Mouse (Mus musculus) MEL (cell line): ENCODE measurements around the gene Nhlrc4. TPM values are rescaled to one million over a fixed set of nuclear protein-coding genes. Genes with fewer than 3 reads are reported as not detected.

Experiments used
- DNase-seq: peaks from one replicate; pipeline ENCODE4 v3.0.0; 2011; ENCODE audit warnings: low read depth, low spot score
- H3K27ac ChIP-seq: 2 replicates; pipeline ENCODE4 v1.5.1; 2012; ENCODE audit warnings: low read depth, mild to moderate bottlenecking, control low read depth, low read length, moderate library complexity; ENCODE audit not compliant: control insufficient read depth
- H3K27me3 ChIP-seq, 2 experiments: fragments of 150-350 bp in 1 of 2; sonication (generic) in 1 of 2; 2 replicates each; pipeline ENCODE4 v1.6.1; 2012; ENCODE audit warnings: low read length in 2 of 2, mild to moderate bottlenecking in 2 of 2, improper control_type of control experiment in 1 of 2, moderate library complexity in 1 of 2; ENCODE audit not compliant: insufficient read depth in 2 of 2, control insufficient read depth in 1 of 2
- H3K36me3 ChIP-seq, 2 experiments: 2 replicates each; pipeline ENCODE4 v1.6.1; 2012 to 2014; ENCODE audit warnings: low read length in 2 of 2, improper control_type of control experiment in 1 of 2, inconsistent platforms in 1 of 2, mild to moderate bottlenecking in 1 of 2; ENCODE audit not compliant: insufficient read depth in 2 of 2, control insufficient read depth in 1 of 2
- H3K4me1 ChIP-seq, 2 experiments: fragments of 150-350 bp in 1 of 2; sonication (generic) in 1 of 2; 2 replicates each; pipeline ENCODE4 v1.6.1; 2012; ENCODE audit warnings: low read length in 2 of 2, improper control_type of control experiment in 1 of 2, mild to moderate bottlenecking in 1 of 2; ENCODE audit not compliant: insufficient read depth in 2 of 2, control insufficient read depth in 1 of 2
- H3K4me3 ChIP-seq, 2 experiments: fragments of 150-350 bp in 1 of 2; sonication (generic) in 1 of 2; 2 replicates each; pipeline ENCODE4 v1.5.1; 2012; ENCODE audit warnings: low read depth in 2 of 2, low read length in 2 of 2, mild to moderate bottlenecking in 2 of 2, moderate library complexity in 2 of 2, control low read depth in 1 of 2, improper control_type of control experiment in 1 of 2; ENCODE audit not compliant: control insufficient read depth in 1 of 2, insufficient read depth in 1 of 2
- H3K79me2 ChIP-seq: 2 replicates; pipeline ENCODE4 v1.6.1; 2012; ENCODE audit warnings: mild to moderate bottlenecking, low read length, moderate library complexity; ENCODE audit not compliant: control insufficient read depth, poor library complexity, insufficient read depth
- H3K9ac ChIP-seq: 2 replicates; pipeline ENCODE4 v1.6.1; 2012; ENCODE audit warnings: low read depth, mild to moderate bottlenecking, control low read depth, low read length, moderate library complexity; ENCODE audit not compliant: control insufficient read depth, poor library complexity, severe bottlenecking
- H3K9me3 ChIP-seq: fragments of 150-350 bp; sonication (generic); replicated peaks from 2 replicates; pipeline ENCODE4 v1.6.1; 2012; ENCODE audit warnings: mild to moderate bottlenecking, low read length, improper control_type of control experiment, moderate library complexity; ENCODE audit not compliant: insufficient read depth
- CHD2 ChIP-seq: IDR thresholded peaks from 2 replicates; pipeline ENCODE4 v1.6.1; 2011; ENCODE audit warnings: low read length, improper control_type of control experiment
- E2F4 ChIP-seq: IDR thresholded peaks from 2 replicates; pipeline ENCODE4 v1.6.1; 2011; ENCODE audit warnings: low read depth, low read length, improper control_type of control experiment, borderline replicate concordance
- ELF1 ChIP-seq: IDR thresholded peaks from 2 replicates; pipeline ENCODE4 v1.6.1; 2014; ENCODE audit warnings: low read depth, mild to moderate bottlenecking, inconsistent platforms, low read length, improper control_type of control experiment, moderate library complexity
- ETS1 ChIP-seq: IDR thresholded peaks from 2 replicates; pipeline ENCODE4 v1.6.1; 2012; ENCODE audit warnings: low read depth, mild to moderate bottlenecking, inconsistent platforms, low read length, improper control_type of control experiment, moderate library complexity
- GABPA ChIP-seq: IDR thresholded peaks from 2 replicates; pipeline ENCODE4 v1.6.1; 2012; ENCODE audit warnings: low read depth, mild to moderate bottlenecking, inconsistent platforms, low read length, improper control_type of control experiment, moderate library complexity
- GATA1 ChIP-seq: IDR thresholded peaks from 2 replicates; pipeline ENCODE4 v1.6.1; 2011; ENCODE audit warnings: low read depth, low read length, improper control_type of control experiment
- HCFC1 ChIP-seq: IDR thresholded peaks from 2 replicates; pipeline ENCODE4 v1.6.1; 2012; ENCODE audit warnings: low read depth, mild to moderate bottlenecking, inconsistent platforms, low read length, improper control_type of control experiment, moderate library complexity
- JUND ChIP-seq: IDR thresholded peaks from 2 replicates; pipeline ENCODE4 v1.6.1; 2011; ENCODE audit warnings: low read depth, mild to moderate bottlenecking, improper control_type of control experiment, low read length
- MAZ ChIP-seq: IDR thresholded peaks from 2 replicates; pipeline ENCODE4 v1.6.1; 2012; ENCODE audit warnings: low read depth, mild to moderate bottlenecking, inconsistent platforms, low read length, improper control_type of control experiment
- MEF2A ChIP-seq: IDR thresholded peaks from 2 replicates; pipeline ENCODE4 v1.6.1; 2014; ENCODE audit warnings: low read depth, mild to moderate bottlenecking, inconsistent platforms, low read length, improper control_type of control experiment; ENCODE audit not compliant: poor library complexity, insufficient replicate concordance, severe bottlenecking; ENCODE audit errors: extremely low read depth
- MXI1 ChIP-seq: IDR thresholded peaks from 2 replicates; pipeline ENCODE4 v1.6.1; 2011; ENCODE audit warnings: mild to moderate bottlenecking, low read depth, low read length, improper control_type of control experiment
- MYC ChIP-seq: IDR thresholded peaks from 2 replicates; pipeline ENCODE4 v1.6.1; 2011; ENCODE audit warnings: low read depth, mild to moderate bottlenecking, low read length, improper control_type of control experiment, moderate library complexity
- NELFE ChIP-seq: IDR thresholded peaks from 2 replicates; pipeline ENCODE4 v1.6.1; 2011; ENCODE audit warnings: low read depth, low read length, improper control_type of control experiment
- NRF1 ChIP-seq: IDR thresholded peaks from 2 replicates; pipeline ENCODE4 v1.6.1; 2014; ENCODE audit warnings: low read depth, mild to moderate bottlenecking, inconsistent platforms, low read length, improper control_type of control experiment, moderate library complexity; ENCODE audit not compliant: poor library complexity, insufficient read depth, severe bottlenecking
- POLR2A ChIP-seq, 2 experiments: IDR thresholded peaks; 2 replicates each; pipeline ENCODE4 v1.6.1; 2011 to 2012; ENCODE audit warnings: low read length in 2 of 2, mild to moderate bottlenecking in 2 of 2, control low read depth in 1 of 2, improper control_type of control experiment in 1 of 2, low read depth in 1 of 2, moderate library complexity in 1 of 2; ENCODE audit not compliant: control insufficient read depth in 1 of 2, insufficient read depth in 1 of 2, poor library complexity in 1 of 2
- RCOR1 ChIP-seq: IDR thresholded peaks from 2 replicates; pipeline ENCODE4 v1.6.1; 2012; ENCODE audit warnings: low read depth, mild to moderate bottlenecking, inconsistent platforms, low read length, improper control_type of control experiment
- UBTF ChIP-seq: IDR thresholded peaks from 2 replicates; pipeline ENCODE4 v1.6.1; 2012; ENCODE audit warnings: low read depth, mild to moderate bottlenecking, inconsistent platforms, low read length, improper control_type of control experiment, moderate library complexity, borderline replicate concordance; ENCODE audit not compliant: insufficient read depth
- ZC3H11A ChIP-seq: IDR thresholded peaks from 2 replicates; pipeline ENCODE4 v1.6.1; 2012; ENCODE audit warnings: low read depth, mild to moderate bottlenecking, inconsistent platforms, low read length, improper control_type of control experiment
- ZMIZ1 ChIP-seq: IDR thresholded peaks from 2 replicates; pipeline ENCODE4 v1.6.1; 2012; ENCODE audit warnings: low read depth, mild to moderate bottlenecking, inconsistent platforms, low read length, improper control_type of control experiment, moderate library complexity
- ZNF384 ChIP-seq: IDR thresholded peaks from 2 replicates; pipeline ENCODE4 v1.6.1; 2012; ENCODE audit warnings: low read depth, mild to moderate bottlenecking, inconsistent platforms, low read length, improper control_type of control experiment
- polyA plus RNA-seq, 2 experiments: library from polyadenylated mRNA; stranded (reverse) in 1 of 2; unstranded in 1 of 2; fragments of >175 nt in 1 of 2; fragments of >200 nt in 1 of 2; gene quantifications; 2 replicates each; pipeline versions ENCODE4 v1.2.1 to v1.2.4; 2012; ENCODE audit warnings: low replicate concordance in 2 of 2, low read depth in 1 of 2; ENCODE audit not compliant: insufficient read length in 2 of 2, insufficient read depth in 1 of 2, missing spikeins in 1 of 2
- total RNA-seq: library from RNA; depleted of rRNA; stranded (reverse); fragments of 300-350 nt; gene quantifications from 2 replicates; pipeline ENCODE4 v1.2.3, GENCODE M21; 2012

Gene Nhlrc4
- total and polyA plus RNA-seq, 3 experiments, result 0.19 to 0.23 TPM; not detected in 1

DNA sequence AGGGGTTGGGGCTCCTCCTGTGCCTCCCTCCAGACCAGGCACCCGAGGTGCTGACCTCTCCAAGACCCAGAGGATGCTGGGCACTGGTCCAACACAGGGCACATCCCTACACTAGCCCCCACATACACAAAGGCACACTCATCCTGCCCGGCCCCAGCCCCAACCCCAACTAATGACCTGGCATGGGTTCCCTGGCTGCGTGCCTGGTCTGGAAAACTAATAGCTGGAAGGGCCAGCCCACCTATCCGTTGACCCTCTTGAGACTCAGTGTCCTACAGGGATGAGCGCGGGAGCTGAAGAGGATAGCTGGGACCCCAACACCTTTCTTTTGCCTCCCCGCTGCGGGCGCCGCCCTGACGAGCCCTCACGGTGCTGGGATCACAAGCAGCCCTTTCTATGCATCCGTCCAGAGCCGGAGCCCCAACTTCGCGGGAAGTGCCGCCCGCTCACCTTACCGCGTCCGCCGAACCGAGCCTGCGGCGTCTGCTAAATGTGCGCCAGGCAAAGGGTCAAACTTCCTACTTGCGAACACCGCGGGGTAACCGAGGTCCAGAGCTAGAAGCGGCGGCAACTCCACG is 6.6 kb upstream of the Nhlrc4 start:
- Histone ChIP-seq H3K9ac (no peak overlapping the region), H3K4me1 (peaks cover 0 to 3% of the 10 kb centered on the region in 2 experiments; a peak in 1 of 4 replicates), H3K27ac (no peak overlapping the region), H3K4me3 (no peak overlapping the region), H3K79me2 (no peaks in the 10 kb centered on the region), H3K27me3 (no peaks in the 10 kb centered on the region), H3K36me3 (no peaks in the 10 kb centered on the region), H3K9me3 (no peaks in the 10 kb centered on the region)
- TF ChIP-seq UBTF, result no peak
- TF ChIP-seq ZNF384, result no peak
- TF ChIP-seq ZC3H11A, result no peak
- no peak for TF ChIP-seq NELFE
- no peak for TF ChIP-seq RCOR1
- no peak for TF ChIP-seq MYC
- TF ChIP-seq JUND, result no peak
- TF ChIP-seq ELF1, result no peak
- no peak for TF ChIP-seq MXI1
- TF ChIP-seq HCFC1, result no peak
- TF ChIP-seq E2F4, result no peak
- TF ChIP-seq MEF2A, result no peak
- no peak for TF ChIP-seq ETS1
- TF ChIP-seq CHD2, result no peak
- TF ChIP-seq ZMIZ1, result no peak
- TF ChIP-seq MAZ, result no peak
- no peak for DNase-seq

GRCm38 (mm10) chr17:25950706-25951105 is 5.9 kb upstream of the Nhlrc4 start:
- Histone ChIP-seq H3K36me3 (peaks cover 0 to 5% of the 10 kb centered on the region in 2 experiments; a peak in 1 of 4 replicates), H3K9ac (no peak overlapping the region), H3K4me3 (no peak overlapping the region), H3K79me2 (no peaks in the 10 kb centered on the region), H3K4me1 (peaks cover 0 to 9% of the 10 kb centered on the region in 2 experiments; a peak in 1 of 4 replicates), H3K27ac (no peak overlapping the region), H3K9me3 (no peaks in the 10 kb centered on the region), H3K27me3 (no peaks in the 10 kb centered on the region)
- no peak for DNase-seq
- TF ChIP-seq POLR2A (IDR thresholded peaks at IDR 0.05; ENCODE audit: control insufficient read depth in 1 of 2, insufficient read depth in 1 of 2, low read depth in 1 of 2, low read length in 2 of 2, poor library complexity in 1 of 2) (no peak), ZMIZ1 (no peak), ZC3H11A (no peak), GATA1 (no peak), NRF1 (no peak), CHD2 (no peak), GABPA (no peak), JUND (no peak)
